Mouse (Mus musculus) spleen, adult 2 months (tissue): Measurements from ENCODE around the gene Vps45.

Source experiments
- CTCF ChIP-seq: fragments of 200-500 bp; IDR thresholded peaks from 2 replicates; pipeline ENCODE4 v1.5.1; 2011; ENCODE audit warnings: mild to moderate bottlenecking, inconsistent platforms; ENCODE audit not compliant: insufficient read depth, insufficient read length, insufficient replicate concordance; ENCODE audit errors: extremely low read depth
- POLR2A ChIP-seq: fragments of 200-500 bp; IDR thresholded peaks from 2 replicates; pipeline ENCODE4 v1.6.1; 2011; ENCODE audit warnings: low read depth, low read length, inconsistent platforms

DNA sequence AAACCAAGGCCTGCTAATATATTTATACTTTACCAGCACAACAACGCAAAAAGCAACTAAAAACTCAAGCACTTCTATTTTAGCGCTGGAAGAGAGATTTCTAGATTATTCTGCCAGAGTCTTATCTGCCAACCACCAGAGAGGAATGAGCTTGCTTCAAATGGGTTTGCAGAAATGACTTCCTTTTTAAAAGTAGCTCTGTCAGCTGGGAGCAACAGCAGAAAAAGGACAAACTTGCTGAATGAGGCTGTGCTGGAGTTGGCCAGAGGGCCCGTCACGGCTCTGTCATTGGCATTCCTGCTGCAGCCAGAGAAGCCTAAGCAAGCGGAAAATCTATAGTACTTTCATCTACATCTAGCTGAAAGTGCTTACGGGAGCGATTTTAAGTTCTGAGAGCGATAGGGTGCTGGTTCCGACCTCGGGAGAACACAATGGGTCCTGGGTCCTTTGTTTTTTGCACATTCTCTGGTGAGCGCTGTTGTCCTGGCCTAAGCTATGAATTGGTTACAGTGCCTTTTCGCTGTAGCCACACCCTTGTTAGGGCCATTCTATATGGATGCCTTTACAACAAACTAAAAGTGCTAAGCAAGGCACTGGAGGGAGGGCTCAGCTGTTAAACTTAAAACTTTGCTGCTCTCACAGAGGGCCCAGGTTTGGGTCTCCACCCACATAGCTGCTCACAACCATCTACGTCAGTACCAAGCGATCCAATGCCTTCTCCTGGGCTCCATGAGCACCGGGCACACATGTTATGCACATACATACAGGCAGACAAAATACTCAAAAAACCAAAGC, 24.6 kb upstream of the Vps45 start:
- TF ChIP-seq POLR2A, result no peak
- TF ChIP-seq CTCF, result no peak
